ENCODE assay signal across 8 mouse cellular contexts in the genomic region with DNA sequence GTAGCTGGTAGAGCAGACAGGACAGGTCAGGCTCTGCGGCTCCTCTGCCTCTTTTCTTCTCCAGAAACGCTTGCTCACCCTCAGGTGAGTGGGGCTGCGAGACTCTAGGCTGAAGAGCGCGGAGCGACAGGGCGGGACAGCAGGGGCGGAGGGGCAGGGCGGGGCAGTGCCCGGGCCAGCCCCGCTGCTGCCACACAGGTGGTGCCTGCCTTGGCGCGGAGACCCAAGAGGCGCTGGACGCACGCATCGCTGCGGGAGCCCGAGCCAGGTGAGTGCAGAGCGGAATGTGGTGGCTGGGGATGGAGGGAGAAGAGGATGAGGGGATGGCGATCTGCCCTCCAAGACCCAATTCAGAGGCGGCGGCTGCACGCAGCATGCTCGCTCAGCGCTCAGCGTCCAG. TPM values are rescaled to one million over a fixed set of nuclear protein-coding genes. Genes with fewer than 3 reads are reported as not detected.
DNase-seq lines count a peak whose midpoint lies in the region; ATAC-seq lines count a peak whose summit lies in the region.

No protein-coding gene starts in this region.

- no peaks in the 10 kb centered on the region for H3K36me3 ChIP-seq in kidney, embryonic 14.5 days (ENCODE audit: control insufficient read depth, insufficient read depth, low read length)
- H3K36me3 ChIP-seq in embryonic facial prominence, embryonic 11.5 days (replicated peaks; ENCODE audit: control insufficient read depth, insufficient read depth, low read depth, low read length): no peaks in the 10 kb centered on the region
- no peaks in the 10 kb centered on the region for H3K36me3 ChIP-seq in hindbrain, embryonic 15.5 days
- H3K36me3 ChIP-seq in midbrain, embryonic 15.5 days (replicated peaks): no peaks in the 10 kb centered on the region

- intact Hi-C loops in gastrocnemius, postnatal 14 days (cut with DNase I; ENCODE audit: low total_unique reads): no loop called here

- no peaks in the 10 kb centered on the region for H3K9me3 ChIP-seq in kidney, embryonic 14.5 days (ENCODE audit: control insufficient read depth, low read length)
- H3K9me3 ChIP-seq in embryonic facial prominence, embryonic 11.5 days (replicated peaks; ENCODE audit: control insufficient read depth, low read length): no peaks in the 10 kb centered on the region
- H3K9me3 ChIP-seq in hindbrain, embryonic 15.5 days: no peaks in the 10 kb centered on the region
- H3K9me3 ChIP-seq in midbrain, embryonic 15.5 days: no peaks in the 10 kb centered on the region

- peak overlapping the region; percentile 24 for H3K4me3 ChIP-seq in kidney, embryonic 14.5 days (ENCODE audit: low read length)
- H3K4me3 ChIP-seq in embryonic facial prominence, embryonic 11.5 days (ENCODE audit: low read depth, low read length): peak overlapping the region; percentile 19; the same call in 1 of the 2 replicates
- peak overlapping the region; percentile 37 for H3K4me3 ChIP-seq in hindbrain, embryonic 15.5 days
- peak overlapping the region; percentile 36 for H3K4me3 ChIP-seq in midbrain, embryonic 15.5 days

- WGBS in kidney, embryonic 14.5 days: 2% methylated on average over 26 of the region's 27 CpGs
- whole genome bisulfite sequencing in embryonic facial prominence, embryonic 11.5 days: 3% methylated on average over 27 of the region's 27 CpGs
- 4% methylated on average over 27 of the region's 27 CpGs for WGBS in hindbrain, embryonic 15.5 days
- WGBS in midbrain, embryonic 15.5 days: 4% methylated on average over 27 of the region's 27 CpGs

- ATAC-seq in kidney, embryonic 14.5 days (ENCODE audit: low FRiP score, low TSS enrichment): peak; percentile 42; the same call in 1 of the 2 replicates
- 0 out of 2 replicates have a peak, but pooled peaks have one; percentile 31 for ATAC-seq in embryonic facial prominence, embryonic 11.5 days (replicated peaks; ENCODE audit: insufficient number of reproducible peaks, low FRiP score, low TSS enrichment, low read depth)
- ATAC-seq in hindbrain, embryonic 15.5 days (ENCODE audit: low FRiP score, low read depth): peak; percentile 42; the same call in 1 of the 2 replicates
- peak; percentile 39; the same call in 1 of the 2 replicates for ATAC-seq in midbrain, embryonic 15.5 days (replicated peaks)

- no peak overlapping the region for H3K9ac ChIP-seq in kidney, embryonic 14.5 days (ENCODE audit: low read depth, low read length)
- peak overlapping the region; percentile 48; the same call in 1 of the 2 replicates for H3K9ac ChIP-seq in embryonic facial prominence, embryonic 11.5 days (replicated peaks; ENCODE audit: low read length)
- H3K9ac ChIP-seq in hindbrain, embryonic 15.5 days: peak overlapping the region; percentile 33
- H3K9ac ChIP-seq in midbrain, embryonic 15.5 days: peak overlapping the region; percentile 42

- 0 out of 2 replicates have a peak, but pooled peaks cover 4% of the 10 kb centered on the region for H3K27me3 ChIP-seq in kidney, embryonic 14.5 days (ENCODE audit: control insufficient read depth, insufficient read depth, low read length)
- H3K27me3 ChIP-seq in embryonic facial prominence, embryonic 11.5 days (ENCODE audit: control insufficient read depth, insufficient read depth, low read length): peaks cover 3% of the 10 kb centered on the region; the same call in 1 of the 2 replicates
- H3K27me3 ChIP-seq in hindbrain, embryonic 15.5 days: no peaks in the 10 kb centered on the region
- H3K27me3 ChIP-seq in midbrain, embryonic 15.5 days (replicated peaks): no peaks in the 10 kb centered on the region

- no peak overlapping the region for H3K27ac ChIP-seq in kidney, embryonic 14.5 days (ENCODE audit: low read depth, low read length)
- no peak overlapping the region for H3K27ac ChIP-seq in embryonic facial prominence, embryonic 11.5 days (replicated peaks; ENCODE audit: low read depth, low read length)
- no peak overlapping the region for H3K27ac ChIP-seq in hindbrain, embryonic 15.5 days (replicated peaks)
- no peak overlapping the region for H3K27ac ChIP-seq in midbrain, embryonic 15.5 days

- peak overlapping the region; percentile 54 for H3K4me2 ChIP-seq in kidney, embryonic 14.5 days (replicated peaks; ENCODE audit: low read depth, low read length)
- peak overlapping the region; percentile 55 for H3K4me2 ChIP-seq in embryonic facial prominence, embryonic 11.5 days (ENCODE audit: low read depth, low read length)
- H3K4me2 ChIP-seq in hindbrain, embryonic 15.5 days: peak overlapping the region; percentile 81
- H3K4me2 ChIP-seq in midbrain, embryonic 15.5 days: peak overlapping the region; percentile 73

- no peak for DNase-seq in kidney, adult 11 months
- DNase-seq in embryonic facial prominence, embryonic 11.5 days (ENCODE audit: low spot score): no peak
- no peak for DNase-seq in gastrocnemius, adult 8-10 months (ENCODE audit: low spot score in 2 of 2)
- DNase-seq in gastrocnemius, postnatal 14 days: no peak
- DNase-seq in thymus, postnatal 25 days: no peak

- H3K4me1 ChIP-seq in kidney, embryonic 14.5 days (ENCODE audit: control insufficient read depth, insufficient read depth, low read length): no peaks in the 10 kb centered on the region
- no peaks in the 10 kb centered on the region for H3K4me1 ChIP-seq in embryonic facial prominence, embryonic 11.5 days (ENCODE audit: control insufficient read depth, insufficient read depth, low read length)
- peaks cover 4% of the 10 kb centered on the region for H3K4me1 ChIP-seq in hindbrain, embryonic 15.5 days (replicated peaks)
- H3K4me1 ChIP-seq in midbrain, embryonic 15.5 days: peaks cover 5% of the 10 kb centered on the region

RNA-seq across cellular contexts. Expression of gene Gm5737, which starts 2.5 kb away (rescaled TPM):
- not detected in 2 replicates for polyA plus RNA-seq in kidney, embryonic 14.5 days (2014; fragmentation: Nextera tagmentation; extraction: Ambion mirVana)
- not detected in 2 replicates for polyA plus RNA-seq in embryonic facial prominence, embryonic 11.5 days (2014; fragmentation: Nextera tagmentation; extraction: Ambion mirVana)
- polyA plus RNA-seq in hindbrain, embryonic 15.5 days (2015; fragmentation: Nextera tagmentation; extraction: Ambion mirVana): 0.12 TPM in 1 of 2 replicates, not detected in the other
- polyA plus RNA-seq in midbrain, embryonic 15.5 days (2015; fragmentation: Nextera tagmentation; extraction: Ambion mirVana): 0.17 and 0.22 TPM in 2 replicates
- total RNA-seq in gastrocnemius, adult 8-10 months (2022): under 1 TPM in 3 of 4 experiments, not detected in 1; 0.21 to 0.38 (median 0.27) TPM
- under 1 TPM; 0.49 to 0.60 TPM for total RNA-seq in gastrocnemius, postnatal 14 days (2021)

RNA-seq across cellular contexts. Expression of gene Eef2k, which starts 32.9 kb away (rescaled TPM):
- 7.3 and 8.6 TPM in 2 replicates for polyA plus RNA-seq in kidney, embryonic 14.5 days (2014; fragmentation: Nextera tagmentation; extraction: Ambion mirVana)
- polyA plus RNA-seq in embryonic facial prominence, embryonic 11.5 days (2014; fragmentation: Nextera tagmentation; extraction: Ambion mirVana): 8.7 and 10.6 TPM in 2 replicates
- 32.5 and 34.3 TPM in 2 replicates for polyA plus RNA-seq in hindbrain, embryonic 15.5 days (2015; fragmentation: Nextera tagmentation; extraction: Ambion mirVana)
- polyA plus RNA-seq in midbrain, embryonic 15.5 days (2015; fragmentation: Nextera tagmentation; extraction: Ambion mirVana): 33.6 and 40.1 TPM in 2 replicates
- 10 to 100 TPM; 60.0 to 79.0 (median 75.1) TPM for total RNA-seq in gastrocnemius, adult 8-10 months (2022)
- 10 to 100 TPM; 50.3 to 61.8 TPM for total RNA-seq in gastrocnemius, postnatal 14 days (2021)
